Mouse (Mus musculus) limb, embryonic 14.5 days (tissue): ENCODE results near the gene Wdfy3. TPM values are rescaled to one million over a fixed set of nuclear protein-coding genes. Genes with fewer than 3 reads are reported as not detected.
A peak's percentile ranks its signal among the peaks of the same experiment; 100 is the strongest.

ENCODE experiments used
- ATAC-seq: fragments of 200-750 bp; cut with Nextera tagmentation; 2 replicates; pipeline ENCODE4 v1.8.0; 2017; ENCODE audit warnings: low read depth, moderate number of reproducible peaks, moderate TSS enrichment; ENCODE audit not compliant: low FRiP score
- DNase-seq: peaks from one replicate; pipeline ENCODE4 v3.0.0-alpha.2; 2015; ENCODE audit warnings: low spot score
- H3K27ac ChIP-seq: fragments of 300-500 bp; sonication (generic); replicated peaks from 2 replicates; pipeline ENCODE4 v1.5.1; 2014; ENCODE audit warnings: low read depth, mild to moderate bottlenecking, low read length, moderate library complexity, mixed read lengths
- H3K27me3 ChIP-seq: fragments of 300-500 bp; sonication (generic); 2 replicates; pipeline ENCODE4 v1.6.1; 2014; ENCODE audit warnings: low read length, mixed read lengths; ENCODE audit not compliant: control insufficient read depth, insufficient read depth
- H3K36me3 ChIP-seq: fragments of 300-500 bp; sonication (generic); 2 replicates; pipeline ENCODE4 v1.6.1; 2014; ENCODE audit warnings: mild to moderate bottlenecking, low read length, moderate library complexity, mixed read lengths; ENCODE audit not compliant: control insufficient read depth, insufficient read depth
- H3K4me1 ChIP-seq: fragments of 300-500 bp; sonication (generic); 2 replicates; pipeline ENCODE4 v1.6.1; 2014; ENCODE audit warnings: antibody characterized with exemption, low read length, mixed read lengths; ENCODE audit not compliant: control insufficient read depth, insufficient read depth
- H3K4me2 ChIP-seq: fragments of 300-500 bp; sonication (generic); replicated peaks from 2 replicates; pipeline ENCODE4 v1.6.1; 2014; ENCODE audit warnings: low read depth, mild to moderate bottlenecking, low read length, moderate library complexity; ENCODE audit not compliant: severe bottlenecking
- H3K4me3 ChIP-seq: fragments of 300-500 bp; sonication (generic); replicated peaks from 2 replicates; pipeline ENCODE4 v1.5.1; 2014; ENCODE audit warnings: low read length
- H3K9ac ChIP-seq: fragments of 300-500 bp; sonication (generic); 2 replicates; pipeline ENCODE4 v1.6.1; 2014; ENCODE audit warnings: mild to moderate bottlenecking, low read depth, low read length, moderate library complexity; ENCODE audit not compliant: severe bottlenecking
- H3K9me3 ChIP-seq: fragments of 300-500 bp; sonication (generic); 2 replicates; pipeline ENCODE4 v1.6.1; 2016; ENCODE audit warnings: low read length; ENCODE audit not compliant: control insufficient read depth
- POLR2A ChIP-seq: fragments of 200-500 bp; IDR thresholded peaks from 2 replicates; pipeline ENCODE4 v1.8.0; 2012; ENCODE audit warnings: inconsistent platforms, mild to moderate bottlenecking, moderate library complexity, borderline replicate concordance; ENCODE audit not compliant: insufficient read depth, insufficient read length; ENCODE audit errors: extremely low read depth
- WGBS: fragments of 180-500 bp; shearing (Covaris S2); extraction: QIAGEN DNeasy Blood & Tissue Kit; methylation state at CpG from one replicate; pipeline ENCODE4 v1.1.7; 2014; 5-methylcytosine and 5-hydroxymethylcytosine counted together
- polyA plus RNA-seq, 2 experiments: library from polyadenylated mRNA; depleted of rRNA in 1 of 2; stranded (reverse) in 1 of 2; unstranded in 1 of 2; fragments of >200 nt; fragmentation: Nextera tagmentation in 1 of 2; extraction: Ambion mirVana in 1 of 2; gene quantifications; 2 replicates each; pipeline versions ENCODE4 v1.2.1 to v1.2.3; 2012 to 2014

Wdfy3 gene
- polyA plus RNA-seq, 2 experiments = 21.1 to 30.9 TPM

DNA sequence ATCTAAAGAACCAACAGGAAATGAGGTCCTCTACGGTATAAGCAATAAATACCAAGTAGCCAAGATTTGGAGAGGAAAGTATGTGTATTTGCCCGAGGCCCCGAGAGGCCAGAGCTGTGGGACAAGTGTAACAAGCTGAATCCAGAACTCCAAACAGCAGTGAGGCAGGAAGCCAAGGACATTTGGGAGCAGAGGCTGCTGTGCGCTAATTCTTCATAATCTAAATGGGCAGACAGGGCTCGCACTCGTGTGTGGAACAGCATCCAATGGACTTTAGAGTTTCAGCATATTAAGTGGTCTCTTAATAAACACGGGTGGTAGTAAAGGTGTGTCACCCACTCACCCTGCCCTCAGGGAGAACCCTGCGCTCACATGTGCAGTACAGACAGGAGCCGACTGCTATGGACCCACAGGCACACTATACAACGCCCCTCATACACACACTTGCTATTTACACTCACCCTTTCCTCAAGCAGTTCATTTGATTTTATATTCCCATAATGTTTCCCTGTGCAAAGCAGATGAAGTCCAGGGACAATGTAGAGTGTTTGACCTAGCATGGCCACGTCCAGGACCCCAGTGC, 15.1 kb downstream of the Wdfy3 start:
- H3K4me3 ChIP-seq = no peak overlapping the region
- H3K4me1 ChIP-seq = peaks cover 24% of the 10 kb centered on the region
- H3K9ac ChIP-seq = no peak overlapping the region
- H3K27me3 ChIP-seq = no peaks in the 10 kb centered on the region
- TF ChIP-seq POLR2A = no peak
- no peak overlapping the region for H3K4me2 ChIP-seq
- peak overlapping the region; percentile 13; the same call in 1 of the 2 replicates for H3K27ac ChIP-seq
- H3K36me3 ChIP-seq = no peaks in the 10 kb centered on the region
- ATAC-seq = no peak
- 43% methylated on average over 11 of the region's 11 CpGs for WGBS
- no peak for DNase-seq
- no peaks in the 10 kb centered on the region for H3K9me3 ChIP-seq

DNA sequence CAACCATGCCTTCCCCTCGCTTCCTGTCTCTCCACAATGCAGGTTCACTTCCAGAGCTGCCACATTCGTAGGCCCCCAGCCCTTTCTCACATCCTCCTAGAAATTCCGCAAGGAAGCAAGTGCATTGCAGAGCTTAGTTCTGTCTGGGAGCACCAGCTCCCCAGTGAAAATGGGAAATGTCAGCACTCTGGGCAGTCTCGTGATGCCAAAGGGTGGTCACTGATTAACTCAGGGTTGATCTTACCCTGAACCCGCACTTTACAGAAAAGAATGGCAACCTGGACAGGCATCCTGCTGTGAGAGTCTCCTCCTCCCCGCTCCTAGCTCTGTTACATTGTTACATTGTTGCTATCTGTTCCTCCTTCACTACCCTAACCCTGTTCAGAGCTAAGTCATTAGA, 16.8 kb downstream of the Wdfy3 start:
- H3K36me3 ChIP-seq = no peaks in the 10 kb centered on the region
- H3K4me1 ChIP-seq = peaks cover 24% of the 10 kb centered on the region
- DNase-seq (no peak), ATAC-seq (no peak)
- no peak overlapping the region for H3K4me2 ChIP-seq
- no peak overlapping the region for H3K9ac ChIP-seq
- H3K27me3 ChIP-seq = no peaks in the 10 kb centered on the region
- H3K4me3 ChIP-seq = no peak overlapping the region
- 90% methylated on average over 6 of the region's 6 CpGs for WGBS
- no peak overlapping the region for H3K27ac ChIP-seq
- no peak for TF ChIP-seq POLR2A
- no peaks in the 10 kb centered on the region for H3K9me3 ChIP-seq

DNA sequence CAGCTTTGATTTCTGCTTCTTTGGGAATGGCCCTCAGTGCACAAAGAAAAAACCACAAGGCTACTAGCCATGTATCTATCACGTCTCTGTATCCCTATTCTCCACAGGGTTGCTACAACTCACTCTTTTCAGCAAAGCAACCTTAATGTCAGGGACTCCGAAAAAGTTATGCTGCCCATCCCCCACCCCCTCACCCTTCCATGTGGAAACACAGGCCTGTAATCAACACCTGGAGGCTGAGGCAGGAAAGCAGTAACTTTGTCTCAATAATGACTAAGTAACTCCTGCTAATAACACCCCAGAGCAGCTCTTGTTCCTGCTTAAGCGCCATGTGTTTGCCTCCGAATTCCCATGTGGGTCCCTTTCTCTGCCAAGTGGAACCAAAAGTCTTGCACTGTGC, 17.3 kb downstream of the Wdfy3 start:
- ATAC-seq (no peak), DNase-seq (no peak)
- Histone ChIP-seq H3K4me3 (no peak overlapping the region), H3K27ac (no peak overlapping the region), H3K4me2 (no peak overlapping the region), H3K9me3 (no peaks in the 10 kb centered on the region), H3K4me1 (peaks cover 25% of the 10 kb centered on the region), H3K27me3 (no peaks in the 10 kb centered on the region), H3K36me3 (no peaks in the 10 kb centered on the region), H3K9ac (no peak overlapping the region)
- no peak for TF ChIP-seq POLR2A
- 91% methylated on average over 4 of the region's 4 CpGs for WGBS

DNA sequence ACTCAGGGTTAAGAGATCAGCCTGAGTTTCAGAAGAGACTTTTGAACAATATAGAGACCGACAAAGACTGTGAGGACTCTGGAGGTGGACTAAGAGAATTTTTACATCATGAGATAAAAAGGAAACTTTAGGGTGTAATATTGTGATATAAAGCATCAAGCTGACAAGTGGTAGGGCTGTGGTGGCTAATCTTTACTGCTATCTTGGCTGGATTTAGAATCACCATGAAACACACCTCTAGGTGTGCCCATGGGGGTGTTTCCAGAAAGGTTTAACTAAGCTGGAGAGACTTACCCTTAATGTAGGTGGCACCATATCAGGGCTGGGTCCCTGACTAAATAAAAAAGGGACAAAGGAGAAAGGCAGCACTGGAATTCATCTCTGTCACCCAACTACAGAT, 19.0 kb downstream of the Wdfy3 start:
- Histone ChIP-seq H3K4me3 (no peak overlapping the region), H3K9me3 (no peaks in the 10 kb centered on the region), H3K36me3 (no peaks in the 10 kb centered on the region), H3K27ac (no peak overlapping the region), H3K4me1 (peaks cover 27% of the 10 kb centered on the region), H3K9ac (no peak overlapping the region), H3K27me3 (no peaks in the 10 kb centered on the region), H3K4me2 (no peak overlapping the region)
- WGBS = 93% methylated on average over 1 of the region's 1 CpGs
- DNase-seq (no peak), ATAC-seq (no peak)
- no peak for TF ChIP-seq POLR2A

DNA sequence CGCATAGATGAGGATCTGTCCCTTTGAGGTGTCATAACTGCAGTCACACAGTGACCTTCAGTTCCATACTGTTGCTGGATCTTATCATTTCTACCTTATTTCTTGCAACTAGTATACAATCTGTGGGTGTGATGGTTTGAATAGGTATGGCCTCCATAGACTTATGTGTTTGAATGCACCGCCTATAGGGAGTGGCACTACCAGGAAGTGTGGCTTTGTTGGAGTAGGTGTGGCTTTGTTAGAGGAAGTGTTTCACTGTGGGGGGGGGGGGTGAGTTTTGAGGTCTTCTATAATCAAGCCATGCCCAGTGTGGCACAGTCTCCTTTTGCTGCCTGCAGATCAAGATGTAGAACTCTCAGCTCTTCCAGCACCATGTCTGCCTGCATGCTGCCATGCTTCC, 21.3 kb downstream of the Wdfy3 start:
- Histone ChIP-seq H3K9me3 (no peaks in the 10 kb centered on the region), H3K27ac (no peak overlapping the region), H3K27me3 (no peaks in the 10 kb centered on the region), H3K9ac (no peak overlapping the region), H3K4me3 (no peak overlapping the region), H3K4me2 (no peak overlapping the region), H3K4me1 (peaks cover 17% of the 10 kb centered on the region; the same call in 1 of the 2 replicates), H3K36me3 (no peaks in the 10 kb centered on the region)
- WGBS = 92% methylated on average over 2 of the region's 2 CpGs
- DNase-seq (no peak), ATAC-seq (no peak)
- no peak for TF ChIP-seq POLR2A
